ENCODE assay signal across 9 mouse cellular contexts in genomic region chr4:111687613-111688012, GRCm38 (mm10). TPM values are rescaled to one million over a fixed set of nuclear protein-coding genes. Genes with fewer than 3 reads are reported as not detected.
DNase-seq lines count a peak whose midpoint lies in the region; ATAC-seq and TF ChIP-seq lines count a peak whose summit lies in the region.
"Had no signal": no experiment of that assay in that cellular context is flagged by ENCODE, and none has a peak within 500 bp of the region (broad histone marks: within the 10 kb centered on the region; RNA-seq: fewer than 3 reads in every experiment).

No protein-coding gene starts in this region.

- peaks cover 22% of the 10 kb centered on the region for H3K27me3 ChIP-seq in forebrain, embryonic 15.5 days
- H3K27me3 ChIP-seq in neural tube, embryonic 15.5 days (replicated peaks) = no peaks in the 10 kb centered on the region

- H3K27ac ChIP-seq in brown adipose tissue, adult 24 weeks (replicated peaks; ENCODE audit: low read depth, low read length) = no peak overlapping the region
- no peak overlapping the region for H3K27ac ChIP-seq in forebrain, embryonic 15.5 days (replicated peaks)
- no peak overlapping the region for H3K27ac ChIP-seq in neural tube, embryonic 15.5 days (replicated peaks)

- TF ChIP-seq POLR2A in lung, adult 2 months (IDR thresholded peaks at IDR 0.05; ENCODE audit: borderline replicate concordance, extremely low read depth, low read depth, low read length) = no peak

- H3K36me3 ChIP-seq in forebrain, embryonic 15.5 days = no peaks in the 10 kb centered on the region
- H3K36me3 ChIP-seq in neural tube, embryonic 15.5 days = no peaks in the 10 kb centered on the region

- H3K4me3 ChIP-seq in brown adipose tissue, adult 24 weeks (ENCODE audit: insufficient read depth, low read depth, low read length) = peak overlapping the region; percentile 38; the same call in 1 of the 2 replicates
- no peak overlapping the region for H3K4me3 ChIP-seq in forebrain, embryonic 15.5 days
- H3K4me3 ChIP-seq in lung, adult 2 months (replicated peaks; ENCODE audit: extremely low read depth, low read depth, low read length) = no peak overlapping the region
- no peak overlapping the region for H3K4me3 ChIP-seq in neural tube, embryonic 15.5 days (replicated peaks)
- H3K4me3 ChIP-seq: erythroblast, embryonic 14.5 days had no signal

- H3K4me2 ChIP-seq in forebrain, embryonic 15.5 days (replicated peaks) = peak overlapping the region; percentile 15; the same call in 1 of the 2 replicates
- H3K4me2 ChIP-seq in neural tube, embryonic 15.5 days = peak overlapping the region; percentile 49

- H3K9ac ChIP-seq in forebrain, embryonic 15.5 days (replicated peaks) = no peak overlapping the region
- no peak overlapping the region for H3K9ac ChIP-seq in neural tube, embryonic 15.5 days (replicated peaks)

- intact Hi-C loops in heart, postnatal 25 days (cut with DNase I) = no loop called here

- peak; percentile 88 for TF ChIP-seq CTCF in lung, adult 2 months (IDR thresholded peaks at IDR 0.05; ENCODE audit: insufficient read depth, low read length)

- peak; percentile 85 for DNase-seq in CD4-positive, CD25-positive, alpha-beta regulatory T cell, adult 2 months (ENCODE audit: low read depth, low spot score)
- peak; percentile 32 for DNase-seq in heart, postnatal 25 days (ENCODE audit: low spot score)
- DNase-seq in layer of hippocampus, adult 11-12 months (ENCODE audit: low spot score) = peak; percentile 86
- peak; percentile 77 for DNase-seq in lung, adult 2 months
- peak; percentile 71 for DNase-seq in testis, postnatal 14 days (ENCODE audit: low spot score)

- no peaks in the 10 kb centered on the region for H3K4me1 ChIP-seq in brown adipose tissue, adult 24 weeks (ENCODE audit: control insufficient read depth, insufficient read depth, insufficient read length, low read length)
- peaks cover 41% of the 10 kb centered on the region for H3K4me1 ChIP-seq in forebrain, embryonic 15.5 days
- no peaks in the 10 kb centered on the region for H3K4me1 ChIP-seq in lung, adult 2 months (ENCODE audit: control insufficient read depth, insufficient read depth, low read length)
- H3K4me1 ChIP-seq in neural tube, embryonic 15.5 days = peaks cover 27% of the 10 kb centered on the region

- ATAC-seq in forebrain, embryonic 15.5 days (replicated peaks) = 0 out of 2 replicates have a peak, but pooled peaks have one; percentile 17
- ATAC-seq in neural tube, embryonic 15.5 days (ENCODE audit: low FRiP score) = peak; percentile 63

- H3K9me3 ChIP-seq in forebrain, embryonic 15.5 days = no peaks in the 10 kb centered on the region
- H3K9me3 ChIP-seq in neural tube, embryonic 15.5 days (replicated peaks) = no peaks in the 10 kb centered on the region

- WGBS in forebrain, embryonic 15.5 days = 15% methylated on average over 6 of the region's 6 CpGs
- 10% methylated on average over 6 of the region's 6 CpGs for WGBS in lung, adult 2 months
- WGBS in neural tube, embryonic 15.5 days = 15% methylated on average over 6 of the region's 6 CpGs

RNA-seq across cellular contexts. Expression of gene Spata6, which starts 32.2 kb away (rescaled TPM):
- 13.6 and 14.5 TPM in 2 replicates for polyA plus RNA-seq in brown adipose tissue, adult 24 weeks (2012; ENCODE audit: insufficient read depth, insufficient read length, missing spikeins)
- 7.9 and 9.7 TPM in 2 replicates for polyA plus RNA-seq in forebrain, embryonic 15.5 days (2015; fragmentation: Nextera tagmentation; extraction: Ambion mirVana)
- total RNA-seq in heart, postnatal 25 days (2021) = 10 to 100 TPM in 1 of 2 experiments, 1 to 10 TPM in 1; 8.9 to 10.8 TPM
- 27.8 and 46.0 TPM in 2 replicates for polyA plus RNA-seq in lung, adult 2 months (2012; rRNA removed)
- polyA plus RNA-seq in neural tube, embryonic 15.5 days (2015; fragmentation: Nextera tagmentation; extraction: Ambion mirVana) = 15.6 and 19.0 TPM in 2 replicates

Comparison
In these comparisons a context has a peak if more than half of its experiments do, and no peak if none do; other contexts are left out.
1. DNase-seq: peak in every context shown above with its lines; median percentile 86 in layer of hippocampus, adult 11-12 months; 85 in CD4-positive, CD25-positive, alpha-beta regulatory T cell, adult 2 months; 77 in lung, adult 2 months; 71 in testis, postnatal 14 days; 32 in heart, postnatal 25 days.